Mouse (Mus musculus) stomach, postnatal 0 days (tissue): ENCODE data around the gene Il13. TPM values are rescaled to one million over a fixed set of nuclear protein-coding genes. Genes with fewer than 3 reads are reported as not detected.

Experiments
- ATAC-seq: fragments of 200-750 bp; cut with Nextera tagmentation; 2 replicates; pipeline ENCODE4 v1.8.0; 2017; ENCODE audit not compliant: low FRiP score, low TSS enrichment
- DNase-seq: peaks from one replicate; pipeline ENCODE4 v3.0.0-alpha.2; 2016; ENCODE audit warnings: low spot score
- H3K27ac ChIP-seq: fragments of 300-500 bp; sonication (generic); replicated peaks from 2 replicates; pipeline ENCODE4 v1.5.1; 2014; ENCODE audit warnings: mild to moderate bottlenecking, control low read depth
- H3K27me3 ChIP-seq: fragments of 300-500 bp; sonication (generic); 2 replicates; pipeline ENCODE4 v1.6.1; 2014; ENCODE audit warnings: low read length; ENCODE audit not compliant: control insufficient read depth, insufficient read depth
- H3K36me3 ChIP-seq: fragments of 300-500 bp; sonication (generic); 2 replicates; pipeline ENCODE4 v1.6.1; 2014; ENCODE audit warnings: low read length, mixed read lengths; ENCODE audit not compliant: control insufficient read depth, insufficient read depth
- H3K4me1 ChIP-seq: fragments of 300-500 bp; sonication (generic); replicated peaks from 2 replicates; pipeline ENCODE4 v1.6.1; 2014; ENCODE audit warnings: antibody characterized with exemption; ENCODE audit not compliant: control insufficient read depth, insufficient read depth
- H3K4me2 ChIP-seq: fragments of 300-500 bp; sonication (generic); replicated peaks from 2 replicates; pipeline ENCODE4 v1.6.1; 2014; ENCODE audit warnings: low read depth, mild to moderate bottlenecking, control low read depth, moderate library complexity
- H3K4me3 ChIP-seq: fragments of 300-500 bp; sonication (generic); 2 replicates; pipeline ENCODE4 v1.5.1; 2014; ENCODE audit warnings: low read depth, low read length, control low read depth
- H3K9ac ChIP-seq: fragments of 300-500 bp; sonication (generic); 2 replicates; pipeline ENCODE4 v1.6.1; 2014; ENCODE audit warnings: mild to moderate bottlenecking, low read length, control low read depth, mixed read lengths
- H3K9me3 ChIP-seq: fragments of 300-500 bp; sonication (generic); 2 replicates; pipeline ENCODE4 v1.6.1; 2016; ENCODE audit warnings: low read length; ENCODE audit not compliant: control insufficient read depth
- CTCF ChIP-seq: IDR thresholded peaks from 2 replicates; pipeline ENCODE4 v1.5.1; 2016; ENCODE audit warnings: antibody characterized with exemption, low read depth, mild to moderate bottlenecking, moderate library complexity
- EP300 ChIP-seq: optimal IDR thresholded peaks from 2 replicates; pipeline ENCODE3; 2016; ENCODE audit warnings: antibody characterized with exemption
- WGBS: fragments of 180-500 bp; shearing (Covaris S2); extraction: QIAGEN DNeasy Blood & Tissue Kit; methylation state at CpG from one replicate; pipeline ENCODE4 v1.1.7; 2014; 5-methylcytosine and 5-hydroxymethylcytosine counted together
- polyA plus RNA-seq: library from polyadenylated mRNA; unstranded; fragments of >200 nt; fragmentation: Nextera tagmentation; extraction: Ambion mirVana; gene quantifications from 2 replicates; pipeline ENCODE4 v1.2.1, GENCODE M21; 2015

Gene Il13
- polyA plus RNA-seq = not detected in 2 replicates

DNA sequence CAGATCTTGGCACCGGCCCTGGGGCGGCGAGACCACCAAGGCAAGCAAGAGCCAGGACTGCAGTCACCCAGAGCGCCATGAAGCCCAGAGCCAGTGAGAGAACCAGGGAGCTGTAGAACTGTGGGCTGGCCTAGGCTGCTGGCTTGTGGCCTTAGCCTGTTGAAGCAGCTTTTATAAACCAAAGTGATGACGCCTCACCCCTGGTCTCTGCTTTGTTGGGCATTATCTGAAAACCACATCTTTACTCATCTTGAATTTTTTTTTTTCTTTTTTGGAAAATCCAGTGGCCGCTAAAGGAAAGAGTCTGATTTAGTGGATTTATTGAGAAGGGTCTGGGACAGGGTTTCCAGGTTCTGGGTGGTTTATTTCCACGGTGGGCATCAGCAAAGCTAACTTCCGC lies at the start of gene Il13:
Il13 (minus strand) TSS at position 147 of the 400 bp plus-strand sequence.
- no peaks in the 10 kb centered on the region for H3K36me3 ChIP-seq
- H3K27ac ChIP-seq = no peak within 1 kb of the TSS
- H3K9me3 ChIP-seq = no peaks in the 10 kb centered on the region
- no peak for DNase-seq
- H3K4me1 ChIP-seq = no peaks in the 10 kb centered on the region
- 92% methylated on average over 8 of the region's 8 CpGs for WGBS
- no peak for TF ChIP-seq CTCF
- TF ChIP-seq EP300 = no peak
- H3K4me2 ChIP-seq = no peak within 1 kb of the TSS
- no peak within 1 kb of the TSS for H3K9ac ChIP-seq
- ATAC-seq = no peak
- H3K27me3 ChIP-seq = no peaks in the 10 kb centered on the region
- no peak within 1 kb of the TSS for H3K4me3 ChIP-seq

DNA sequence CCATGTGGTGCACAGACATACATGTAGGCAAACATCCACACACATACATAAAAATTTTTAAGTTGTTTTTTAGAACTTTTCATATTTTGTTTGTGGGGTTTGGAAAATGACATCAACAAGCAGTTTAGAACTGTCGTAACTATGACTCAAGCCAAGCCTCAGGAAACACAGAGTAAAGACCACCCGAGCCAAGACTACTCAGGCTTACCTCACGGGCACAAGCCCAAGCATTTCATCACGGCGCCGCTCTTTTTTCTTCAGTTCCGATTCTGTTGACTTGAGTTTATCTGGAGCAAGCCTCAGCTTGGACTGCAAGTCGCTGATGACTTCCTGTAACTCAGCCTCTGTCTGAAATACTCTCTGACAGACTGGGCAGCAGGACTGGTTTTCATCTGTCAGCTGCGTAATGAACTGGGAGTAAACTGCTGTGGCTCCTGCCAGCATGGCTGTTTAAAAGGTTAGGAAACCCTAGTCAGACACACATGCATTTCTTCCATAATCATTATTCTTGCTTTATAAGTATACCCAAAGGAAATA lies 48.6 kb upstream of the Il13 start:
- DNase-seq = no peak
- no peaks in the 10 kb centered on the region for H3K27me3 ChIP-seq
- peaks cover 7% of the 10 kb centered on the region for H3K36me3 ChIP-seq
- H3K9ac ChIP-seq = no peak overlapping the region
- TF ChIP-seq CTCF = no peak
- no peak for TF ChIP-seq EP300
- no peak overlapping the region for H3K4me2 ChIP-seq
- H3K9me3 ChIP-seq = no peaks in the 10 kb centered on the region
- WGBS = 69% methylated on average over 9 of the region's 9 CpGs
- no peak for ATAC-seq
- H3K27ac ChIP-seq = no peak overlapping the region
- no peaks in the 10 kb centered on the region for H3K4me1 ChIP-seq
- no peak overlapping the region for H3K4me3 ChIP-seq

DNA sequence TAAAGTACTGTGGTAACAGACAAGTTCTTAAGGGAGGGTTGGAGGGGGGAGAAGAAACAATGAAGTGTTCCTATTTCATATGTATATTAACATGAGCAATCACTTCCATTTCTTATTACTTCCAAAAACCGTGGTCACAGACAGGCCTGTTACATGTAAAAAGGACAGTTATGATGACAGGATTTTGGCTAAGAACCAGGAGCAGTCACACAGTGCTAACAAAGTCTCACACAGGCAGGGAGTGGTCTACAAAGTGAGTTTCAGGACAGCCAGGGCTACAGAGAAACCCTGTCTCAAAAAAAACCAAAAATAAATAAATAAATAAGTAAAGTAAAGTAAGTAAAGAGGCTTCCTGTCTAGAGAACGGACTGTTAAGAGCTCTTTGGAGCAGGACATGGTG lies 47.7 kb upstream of the Il13 start:
- no peak overlapping the region for H3K4me3 ChIP-seq
- TF ChIP-seq CTCF (no peak), EP300 (no peak)
- WGBS = 53% methylated on average over 2 of the region's 2 CpGs
- ATAC-seq = no peak
- peaks cover 7% of the 10 kb centered on the region for H3K36me3 ChIP-seq
- no peak for DNase-seq
- H3K9ac ChIP-seq = no peak overlapping the region
- no peaks in the 10 kb centered on the region for H3K9me3 ChIP-seq
- H3K4me1 ChIP-seq = no peaks in the 10 kb centered on the region
- no peaks in the 10 kb centered on the region for H3K27me3 ChIP-seq
- no peak overlapping the region for H3K4me2 ChIP-seq
- H3K27ac ChIP-seq = no peak overlapping the region

DNA sequence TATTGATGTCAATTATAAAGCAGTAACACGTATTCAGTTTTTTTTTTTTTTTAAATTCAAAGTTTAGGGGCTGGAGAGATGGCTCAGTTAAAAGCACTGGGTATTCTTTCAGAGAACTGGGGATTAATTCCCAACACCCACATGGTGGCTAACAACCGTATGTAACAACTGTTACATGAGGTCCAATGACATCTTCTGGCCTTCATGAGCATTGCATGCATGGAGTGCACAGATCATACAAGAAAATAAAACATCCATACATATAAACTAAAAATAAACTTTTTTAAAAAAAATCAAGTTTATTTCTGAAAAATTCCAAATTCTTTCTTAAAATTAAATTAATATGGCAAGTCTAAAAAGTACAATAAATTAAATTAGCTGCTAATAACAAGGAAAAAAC lies 47.2 kb upstream of the Il13 start:
- peak; percentile 27 for TF ChIP-seq CTCF
- TF ChIP-seq EP300 = no peak
- Histone ChIP-seq H3K27ac (no peak overlapping the region), H3K9me3 (no peaks in the 10 kb centered on the region), H3K36me3 (peaks cover 7% of the 10 kb centered on the region), H3K4me2 (no peak overlapping the region), H3K4me1 (no peaks in the 10 kb centered on the region), H3K9ac (no peak overlapping the region), H3K4me3 (no peak overlapping the region), H3K27me3 (no peaks in the 10 kb centered on the region)
- 97% methylated on average over 2 of the region's 2 CpGs for WGBS
- ATAC-seq (no peak), DNase-seq (no peak)

DNA sequence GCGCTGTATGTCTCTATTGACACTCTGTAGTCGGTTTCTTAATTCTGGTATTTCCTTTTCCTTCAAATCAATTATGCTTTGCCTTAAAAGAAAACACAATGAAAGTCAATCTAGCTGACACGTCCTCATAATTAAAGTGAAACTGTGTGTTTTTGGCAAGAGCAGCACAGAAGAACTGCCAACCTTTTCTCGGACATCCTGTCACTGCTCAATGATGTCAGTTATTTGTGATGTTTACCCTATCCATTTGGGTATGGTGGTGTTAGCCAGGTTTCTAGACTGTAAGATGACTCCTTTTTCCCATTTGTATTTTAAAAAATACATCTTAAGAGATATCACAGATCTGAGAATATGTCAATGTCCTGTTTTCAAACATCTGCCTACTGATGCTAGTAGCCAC lies 45.6 kb upstream of the Il13 start:
- Histone ChIP-seq H3K4me1 (no peaks in the 10 kb centered on the region), H3K4me3 (no peak overlapping the region), H3K9me3 (no peaks in the 10 kb centered on the region), H3K36me3 (peaks cover 7% of the 10 kb centered on the region), H3K27ac (no peak overlapping the region), H3K27me3 (no peaks in the 10 kb centered on the region), H3K4me2 (no peak overlapping the region), H3K9ac (no peak overlapping the region)
- DNase-seq (no peak), ATAC-seq (no peak)
- TF ChIP-seq EP300 (no peak), CTCF (no peak)
- WGBS = 71% methylated on average over 4 of the region's 4 CpGs

DNA sequence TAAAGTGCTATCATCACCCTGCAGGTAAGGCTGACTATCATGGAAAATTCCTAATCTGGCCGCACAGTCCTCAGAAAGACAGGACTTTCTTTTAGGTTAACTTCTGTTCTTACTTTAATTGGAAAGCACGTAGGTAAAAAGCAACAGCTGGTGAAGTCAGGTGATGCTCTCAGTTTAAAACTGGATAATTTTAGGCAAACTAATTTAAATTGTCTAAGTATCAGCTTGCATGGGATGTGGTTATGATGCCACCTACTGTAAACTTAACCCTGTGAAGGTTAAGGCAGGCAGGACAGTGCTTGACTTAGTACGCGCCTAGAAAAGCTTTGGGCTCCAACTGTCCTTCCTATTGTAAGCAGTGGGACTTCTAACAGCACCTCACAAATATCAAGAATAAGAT lies 36.9 kb upstream of the Il13 start:
- 93% methylated on average over 4 of the region's 4 CpGs for WGBS
- H3K4me1 ChIP-seq = no peaks in the 10 kb centered on the region
- DNase-seq (no peak), ATAC-seq (no peak)
- H3K36me3 ChIP-seq = peaks cover 7% of the 10 kb centered on the region
- no peak overlapping the region for H3K4me3 ChIP-seq
- H3K4me2 ChIP-seq = no peak overlapping the region
- H3K27me3 ChIP-seq = no peaks in the 10 kb centered on the region
- TF ChIP-seq EP300 = no peak
- no peak for TF ChIP-seq CTCF
- H3K9ac ChIP-seq = no peak overlapping the region
- H3K9me3 ChIP-seq = no peaks in the 10 kb centered on the region
- H3K27ac ChIP-seq = no peak overlapping the region
